Mouse (Mus musculus): ENCODE results near the gene Sipa1. TPM values are rescaled to one million over a fixed set of nuclear protein-coding genes. Genes with fewer than 3 reads are reported as not detected.

Gene Sipa1
- polyA plus RNA-seq, 1 experiment from 2014 or later: 12.4 TPM

DNA sequence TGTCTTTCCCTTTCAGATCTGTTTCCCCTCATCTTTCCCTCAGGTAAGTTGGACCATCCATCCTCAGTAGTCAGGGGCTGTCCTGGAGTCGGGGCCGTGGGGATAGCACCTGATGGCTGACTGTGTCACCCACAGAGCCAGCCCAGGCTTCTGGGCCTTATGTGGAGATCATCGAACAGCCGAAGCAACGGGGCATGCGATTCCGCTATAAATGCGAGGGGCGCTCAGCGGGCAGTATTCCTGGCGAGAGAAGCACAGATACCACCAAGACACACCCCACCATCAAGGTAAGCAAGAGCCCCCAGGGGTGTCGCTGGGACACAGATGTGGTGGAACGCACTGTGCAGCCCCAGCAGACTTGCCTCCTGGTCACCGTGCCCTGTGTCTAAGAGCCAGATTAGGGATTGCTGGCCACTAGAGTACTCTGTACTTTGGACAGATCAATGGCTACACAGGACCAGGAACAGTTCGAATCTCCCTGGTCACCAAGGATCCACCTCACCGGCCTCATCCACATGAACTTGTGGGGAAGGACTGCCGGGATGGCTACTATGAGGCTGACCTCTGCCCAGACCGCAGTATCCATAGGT lies 25.0 kb downstream of the Sipa1 start:
- Histone ChIP-seq H3K4me3 (ENCODE audit: low read depth, low read length) (peak overlapping the region; percentile 49), H3K9me3 (replicated peaks; ENCODE audit: control insufficient read depth, low read length) (no peaks in the 10 kb centered on the region), H3K9ac (replicated peaks; ENCODE audit: low read length) (peak overlapping the region; percentile 91), H3K4me1 (ENCODE audit: control insufficient read depth, insufficient read depth, low read length) (peaks cover 6% of the 10 kb centered on the region), H3K27ac (replicated peaks; ENCODE audit: low read depth, low read length) (no peak overlapping the region), H3K27me3 (ENCODE audit: control insufficient read depth, insufficient read depth, low read length) (no peaks in the 10 kb centered on the region), H3K4me2 (ENCODE audit: low read depth, low read length) (peak overlapping the region; percentile 93), H3K36me3 (replicated peaks; ENCODE audit: control insufficient read depth, insufficient read depth, low read depth, low read length) (peaks cover 7% of the 10 kb centered on the region)
- ATAC-seq (replicated peaks; ENCODE audit: insufficient number of reproducible peaks, low FRiP score, low TSS enrichment, low read depth) (no peak), DNase-seq (ENCODE audit: low spot score) (no peak)
- WGBS: 88% methylated on average over 18 of the region's 18 CpGs

DNA sequence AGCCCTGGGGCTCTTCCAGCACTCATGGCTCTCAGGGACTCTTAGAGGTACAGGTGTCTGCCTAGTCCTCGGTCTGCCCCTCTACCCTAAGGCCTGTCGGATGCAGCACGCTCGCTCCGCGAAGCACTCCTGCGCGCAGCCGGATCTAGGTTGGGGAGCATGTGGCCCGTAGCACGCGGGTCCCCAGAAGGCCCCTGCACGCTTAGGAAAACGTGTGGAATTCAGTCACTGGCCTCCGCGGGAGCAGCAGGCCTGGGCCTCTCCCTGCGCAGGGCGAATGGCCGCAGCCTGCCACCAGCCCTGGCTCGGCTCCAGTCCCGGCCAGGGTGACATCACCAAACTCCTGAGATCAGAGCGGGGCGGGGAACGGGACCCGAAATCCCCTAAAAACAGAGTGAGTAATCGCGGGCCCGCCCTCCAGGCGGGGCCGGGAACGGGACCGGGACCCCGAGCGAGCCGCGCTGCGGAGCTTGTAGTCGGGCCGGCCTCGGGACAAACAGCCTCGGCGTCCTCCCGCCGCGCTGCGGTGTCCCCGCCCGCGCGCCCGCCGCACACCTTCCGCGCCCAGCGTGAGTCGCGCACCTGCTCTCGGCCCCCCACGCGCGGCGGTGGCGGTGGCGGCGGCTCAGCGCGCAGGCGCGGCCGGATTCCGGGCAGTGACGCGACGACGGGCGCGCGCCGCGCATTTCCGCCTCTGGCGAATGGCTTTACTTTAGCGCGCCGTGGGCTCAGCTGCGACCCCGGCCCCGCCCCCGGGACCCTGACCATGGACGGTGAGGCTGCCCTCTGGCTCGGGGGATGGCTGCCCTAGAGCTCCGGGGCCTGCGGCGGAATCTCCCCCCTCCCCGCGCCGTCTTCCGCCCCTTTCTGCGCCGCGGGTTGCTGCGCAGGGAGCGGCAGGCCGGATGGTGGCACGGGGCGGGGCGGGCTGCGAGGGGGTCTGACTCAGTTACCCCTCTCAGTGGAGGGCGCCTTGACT lies 26.1 kb downstream of the Sipa1 start, which contains the start of gene Rela:
Rela (plus strand) TSS at position 415 of the 979 bp plus-strand sequence.
- DNase-seq (ENCODE audit: low spot score): peak; percentile 83
- H3K27ac ChIP-seq (replicated peaks; ENCODE audit: low read depth, low read length): peak within 1 kb of the TSS; percentile 86
- WGBS: under 1% methylated on average over 102 of the region's 109 CpGs

DNA sequence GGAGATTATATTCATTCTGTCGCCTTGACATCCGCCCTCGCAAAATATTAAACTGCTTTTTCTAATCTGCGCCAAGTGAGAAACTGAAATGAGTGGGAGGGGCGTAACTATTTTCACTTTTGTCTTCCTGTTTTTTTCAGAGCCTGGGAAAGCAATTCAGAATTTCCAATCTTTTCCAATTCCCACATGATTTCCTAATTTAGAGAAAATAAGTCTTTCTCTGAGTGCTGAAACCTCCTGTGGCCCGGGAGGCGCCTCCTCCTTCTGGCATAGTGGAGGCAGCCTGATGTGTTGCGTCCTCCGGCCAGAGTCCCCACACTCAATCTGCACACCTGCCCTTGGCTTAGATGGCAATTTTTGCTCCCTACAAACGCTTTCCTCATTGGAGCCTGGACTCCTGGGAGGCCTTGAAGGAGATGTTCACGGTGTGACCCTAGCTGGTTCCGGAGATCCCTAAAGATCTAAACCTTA lies 26.9 kb downstream of the Sipa1 start:
- H3K27ac ChIP-seq (replicated peaks; ENCODE audit: low read depth, low read length): peak overlapping the region; percentile 86
- WGBS: 43% methylated on average over 12 of the region's 12 CpGs
- no peak for DNase-seq (ENCODE audit: low spot score)
- ATAC-seq (replicated peaks; ENCODE audit: insufficient number of reproducible peaks, low FRiP score, low TSS enrichment, low read depth): 0 out of 2 replicates have a peak, but pooled peaks have one; percentile 12
- no peaks in the 10 kb centered on the region for H3K27me3 ChIP-seq (ENCODE audit: control insufficient read depth, insufficient read depth, low read length)
- peaks cover 6% of the 10 kb centered on the region for H3K4me1 ChIP-seq (ENCODE audit: control insufficient read depth, insufficient read depth, low read length)
- H3K4me3 ChIP-seq (ENCODE audit: low read depth, low read length): peak overlapping the region; percentile 49
- H3K4me2 ChIP-seq (ENCODE audit: low read depth, low read length): peak overlapping the region; percentile 93
- H3K36me3 ChIP-seq (replicated peaks; ENCODE audit: control insufficient read depth, insufficient read depth, low read depth, low read length): peaks cover 7% of the 10 kb centered on the region
- H3K9me3 ChIP-seq (replicated peaks; ENCODE audit: control insufficient read depth, low read length): no peaks in the 10 kb centered on the region
- peak overlapping the region; percentile 91 for H3K9ac ChIP-seq (replicated peaks; ENCODE audit: low read length)

More for the DNA sequence above, 26.1 kb downstream of the Sipa1 start, which contains the start of gene Rela:
- peaks cover 6% of the 10 kb centered on the region for H3K4me1 ChIP-seq (ENCODE audit: control insufficient read depth, insufficient read depth, low read length)
- no peaks in the 10 kb centered on the region for H3K27me3 ChIP-seq (ENCODE audit: control insufficient read depth, insufficient read depth, low read length)
- H3K36me3 ChIP-seq (replicated peaks; ENCODE audit: control insufficient read depth, insufficient read depth, low read depth, low read length): peaks cover 7% of the 10 kb centered on the region
- peak within 1 kb of the TSS; percentile 93 for H3K4me2 ChIP-seq (ENCODE audit: low read depth, low read length)
- H3K9ac ChIP-seq (replicated peaks; ENCODE audit: low read length): peak within 1 kb of the TSS; percentile 91
- ATAC-seq (replicated peaks; ENCODE audit: insufficient number of reproducible peaks, low FRiP score, low TSS enrichment, low read depth): peak; percentile 90
- H3K9me3 ChIP-seq (replicated peaks; ENCODE audit: control insufficient read depth, low read length): no peaks in the 10 kb centered on the region
- peak within 1 kb of the TSS; percentile 49 for H3K4me3 ChIP-seq (ENCODE audit: low read depth, low read length)

DNA sequence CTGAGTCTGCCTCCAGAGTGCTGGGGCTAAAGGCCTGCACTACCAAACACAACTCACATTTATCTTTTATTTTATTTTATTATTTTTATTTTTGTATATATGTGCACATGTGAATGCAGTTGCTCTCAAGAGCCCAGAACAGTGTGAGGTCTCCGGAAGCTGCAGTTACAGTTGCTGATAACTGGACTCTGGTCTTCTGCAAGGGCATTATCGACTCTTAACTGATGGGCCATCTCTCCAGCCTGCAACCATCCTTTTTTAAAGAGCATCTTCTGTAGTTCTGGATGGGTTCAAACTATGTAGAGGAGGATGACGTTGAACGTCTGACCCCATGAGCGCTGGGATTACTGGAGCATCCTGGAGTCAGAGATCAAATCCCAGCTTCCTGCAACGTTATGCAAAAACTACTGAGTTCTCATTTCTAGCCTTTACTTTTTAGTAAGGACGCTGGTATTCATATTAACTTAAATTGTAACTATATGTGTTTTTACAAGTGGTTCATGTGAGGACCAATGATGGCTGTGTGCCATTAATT lies 27.4 kb downstream of the Sipa1 start:
- Histone ChIP-seq H3K4me3 (ENCODE audit: low read depth, low read length) (0 out of 2 replicates have a peak overlapping the region, but pooled peaks have one; percentile 5), H3K27me3 (ENCODE audit: control insufficient read depth, insufficient read depth, low read length) (no peaks in the 10 kb centered on the region), H3K36me3 (replicated peaks; ENCODE audit: control insufficient read depth, insufficient read depth, low read depth, low read length) (peaks cover 3% of the 10 kb centered on the region), H3K4me1 (ENCODE audit: control insufficient read depth, insufficient read depth, low read length) (peaks cover 6% of the 10 kb centered on the region), H3K9ac (replicated peaks; ENCODE audit: low read length) (peak overlapping the region; percentile 91), H3K4me2 (ENCODE audit: low read depth, low read length) (no peak overlapping the region), H3K27ac (replicated peaks; ENCODE audit: low read depth, low read length) (no peak overlapping the region), H3K9me3 (replicated peaks; ENCODE audit: control insufficient read depth, low read length) (no peaks in the 10 kb centered on the region)
- ATAC-seq (replicated peaks; ENCODE audit: insufficient number of reproducible peaks, low FRiP score, low TSS enrichment, low read depth) (no peak), DNase-seq (ENCODE audit: low spot score) (no peak)
- 75% methylated on average over 7 of the region's 7 CpGs for WGBS

DNA sequence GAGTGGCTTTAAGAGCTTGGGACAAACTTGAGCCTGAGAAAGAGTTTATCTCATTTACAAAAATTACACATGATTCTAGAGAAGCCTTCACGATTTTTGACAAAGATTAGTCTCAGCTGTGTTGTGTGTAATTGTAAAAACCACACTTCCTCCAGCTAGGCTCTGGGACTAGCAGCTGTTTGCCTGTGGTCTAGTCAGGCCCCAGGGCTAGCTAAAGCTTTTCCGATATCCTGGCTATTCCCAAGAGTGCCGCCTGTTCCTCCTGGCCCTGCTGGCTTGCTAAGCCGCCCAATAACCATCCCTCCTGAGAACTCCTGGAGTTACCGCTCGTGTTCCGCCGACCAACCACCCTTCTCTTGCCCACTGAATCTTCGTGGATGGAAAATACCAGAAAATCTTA lies 31.4 kb downstream of the Sipa1 start:
- Histone ChIP-seq H3K4me1 (ENCODE audit: control insufficient read depth, insufficient read depth, low read length) (peaks cover 4% of the 10 kb centered on the region; the same call in 1 of the 2 replicates), H3K36me3 (replicated peaks; ENCODE audit: control insufficient read depth, insufficient read depth, low read depth, low read length) (no peaks in the 10 kb centered on the region), H3K4me2 (ENCODE audit: low read depth, low read length) (no peak overlapping the region), H3K9ac (replicated peaks; ENCODE audit: low read length) (no peak overlapping the region), H3K27ac (replicated peaks; ENCODE audit: low read depth, low read length) (no peak overlapping the region), H3K27me3 (ENCODE audit: control insufficient read depth, insufficient read depth, low read length) (no peaks in the 10 kb centered on the region), H3K4me3 (ENCODE audit: low read depth, low read length) (no peak overlapping the region), H3K9me3 (replicated peaks; ENCODE audit: control insufficient read depth, low read length) (no peaks in the 10 kb centered on the region)
- WGBS: 71% methylated on average over 9 of the region's 9 CpGs
- DNase-seq (ENCODE audit: low spot score) (no peak), ATAC-seq (replicated peaks; ENCODE audit: insufficient number of reproducible peaks, low FRiP score, low TSS enrichment, low read depth) (no peak)

DNA sequence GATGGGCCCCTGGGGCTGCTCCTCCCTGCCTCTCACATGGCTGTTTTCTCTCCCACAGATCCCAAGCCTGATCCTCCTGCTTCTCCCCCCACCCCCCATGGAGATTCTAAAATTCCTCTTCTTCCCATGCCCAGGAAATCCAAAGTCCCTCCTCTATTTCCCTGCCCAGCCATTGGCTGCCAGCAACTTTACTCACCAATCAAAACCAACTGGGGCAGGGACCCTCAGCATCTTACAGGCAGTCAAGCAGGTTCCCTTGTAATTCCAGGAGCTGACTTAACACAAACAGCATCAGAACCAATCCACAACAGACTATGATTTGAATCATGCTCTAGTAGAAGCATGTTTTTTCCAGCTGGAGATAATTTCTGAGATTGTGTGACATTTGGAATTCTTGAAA lies 33.6 kb downstream of the Sipa1 start:
- Histone ChIP-seq H3K9ac (replicated peaks; ENCODE audit: low read length) (no peak overlapping the region), H3K4me2 (ENCODE audit: low read depth, low read length) (no peak overlapping the region), H3K27me3 (ENCODE audit: control insufficient read depth, insufficient read depth, low read length) (no peaks in the 10 kb centered on the region), H3K9me3 (replicated peaks; ENCODE audit: control insufficient read depth, low read length) (no peaks in the 10 kb centered on the region), H3K36me3 (replicated peaks; ENCODE audit: control insufficient read depth, insufficient read depth, low read depth, low read length) (no peaks in the 10 kb centered on the region), H3K4me3 (ENCODE audit: low read depth, low read length) (no peak overlapping the region), H3K4me1 (ENCODE audit: control insufficient read depth, insufficient read depth, low read length) (no peaks in the 10 kb centered on the region), H3K27ac (replicated peaks; ENCODE audit: low read depth, low read length) (no peak overlapping the region)
- ATAC-seq (replicated peaks; ENCODE audit: insufficient number of reproducible peaks, low FRiP score, low TSS enrichment, low read depth) (no peak), DNase-seq (ENCODE audit: low spot score) (no peak)

DNA sequence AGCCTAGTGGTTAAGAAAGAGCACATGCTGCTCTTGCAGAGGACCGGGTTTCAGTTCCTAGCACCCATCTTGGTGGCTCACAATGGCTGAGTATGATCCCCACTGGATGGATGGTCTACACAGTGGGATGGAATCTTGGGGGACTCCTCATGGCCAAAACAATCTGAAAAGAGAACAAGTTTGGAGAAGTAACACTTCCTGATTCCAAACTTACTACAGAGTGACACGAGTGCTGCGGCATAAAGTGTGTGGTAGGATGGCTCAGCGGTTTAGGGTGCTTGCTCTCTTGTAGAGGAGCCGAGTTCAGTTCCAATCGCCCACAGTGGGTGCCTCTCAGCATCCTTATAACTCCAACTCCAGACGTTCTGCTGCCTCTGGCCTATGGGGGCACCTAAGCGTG lies 38.2 kb downstream of the Sipa1 start:
- H3K27ac ChIP-seq (replicated peaks; ENCODE audit: low read depth, low read length): no peak overlapping the region
- no peaks in the 10 kb centered on the region for H3K4me1 ChIP-seq (ENCODE audit: control insufficient read depth, insufficient read depth, low read length)
- no peak overlapping the region for H3K9ac ChIP-seq (replicated peaks; ENCODE audit: low read length)
- H3K27me3 ChIP-seq (ENCODE audit: control insufficient read depth, insufficient read depth, low read length): no peaks in the 10 kb centered on the region
- DNase-seq (ENCODE audit: low spot score): no peak
- no peaks in the 10 kb centered on the region for H3K36me3 ChIP-seq (replicated peaks; ENCODE audit: control insufficient read depth, insufficient read depth, low read depth, low read length)
- no peak overlapping the region for H3K4me2 ChIP-seq (ENCODE audit: low read depth, low read length)
- no peak for ATAC-seq (replicated peaks; ENCODE audit: insufficient number of reproducible peaks, low FRiP score, low TSS enrichment, low read depth)
- H3K4me3 ChIP-seq (ENCODE audit: low read depth, low read length): no peak overlapping the region
- 81% methylated on average over 8 of the region's 8 CpGs for WGBS
- H3K9me3 ChIP-seq (replicated peaks; ENCODE audit: control insufficient read depth, low read length): no peaks in the 10 kb centered on the region
